8 mouse cellular contexts compared by ENCODE assay signal in the genomic region with DNA sequence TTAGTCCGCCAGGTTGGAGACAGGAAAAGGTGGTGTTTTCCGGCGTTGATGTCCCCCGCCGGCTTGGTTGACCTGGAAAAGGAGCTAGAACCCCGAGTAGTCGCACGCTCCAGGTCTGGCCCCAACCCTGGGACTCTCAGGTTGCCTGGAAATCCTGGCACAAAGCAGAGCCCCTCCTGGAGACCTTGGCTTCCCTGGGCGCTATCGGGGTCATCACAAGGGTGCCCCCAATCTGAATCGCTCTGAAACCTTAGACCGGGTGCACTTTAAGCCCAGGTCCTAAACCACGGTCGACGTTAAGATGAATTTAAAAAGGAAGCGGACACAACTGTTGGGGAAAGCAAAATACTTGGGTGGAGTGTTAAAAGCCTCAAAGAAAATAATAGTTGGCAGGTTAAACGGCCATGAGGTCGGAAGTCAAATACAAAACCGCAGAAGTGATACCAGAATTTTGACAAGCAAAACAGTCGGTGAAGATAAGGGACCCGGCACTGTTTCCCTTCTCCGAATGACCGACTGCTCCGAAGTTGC. TPM values are rescaled to one million over a fixed set of nuclear protein-coding genes. Genes with fewer than 3 reads are reported as not detected.
DNase-seq lines count a peak whose midpoint lies in the region; ATAC-seq and TF ChIP-seq lines count a peak whose summit lies in the region.

No protein-coding gene starts in this region.

- peak; percentile 11 for ATAC-seq in lung, postnatal 0 days
- peak; percentile 24 for ATAC-seq in liver, embryonic 11.5 days (replicated peaks; ENCODE audit: low FRiP score)
- peak; percentile 50; the same call in 1 of the 2 replicates for ATAC-seq in neural tube, embryonic 15.5 days (ENCODE audit: low FRiP score)

- WGBS in lung, postnatal 0 days: 5% methylated on average over 24 of the region's 24 CpGs
- WGBS in hindbrain, embryonic 10.5 days: 10% methylated on average over 24 of the region's 24 CpGs
- 1% methylated on average over 24 of the region's 24 CpGs for WGBS in liver, embryonic 11.5 days
- WGBS in neural tube, embryonic 15.5 days: 12% methylated on average over 24 of the region's 24 CpGs

- no peaks in the 10 kb centered on the region for H3K9me3 ChIP-seq in lung, postnatal 0 days (ENCODE audit: low read length)
- no peaks in the 10 kb centered on the region for H3K9me3 ChIP-seq in hindbrain, embryonic 10.5 days
- no peaks in the 10 kb centered on the region for H3K9me3 ChIP-seq in liver, embryonic 11.5 days (ENCODE audit: control insufficient read depth, low read length)
- no peaks in the 10 kb centered on the region for H3K9me3 ChIP-seq in neural tube, embryonic 15.5 days (replicated peaks)

- 0 out of 2 replicates have a peak overlapping the region, but pooled peaks have one; percentile 65 for H3K9ac ChIP-seq in lung, postnatal 0 days (replicated peaks; ENCODE audit: low read depth)
- peak overlapping the region; percentile 90 for H3K9ac ChIP-seq in liver, embryonic 11.5 days (ENCODE audit: low read depth, low read length)
- H3K9ac ChIP-seq in neural tube, embryonic 15.5 days (replicated peaks): peak overlapping the region; percentile 93

- H3K4me1 ChIP-seq in lung, postnatal 0 days (ENCODE audit: insufficient read depth, low read depth, low read length): no peaks in the 10 kb centered on the region
- peaks cover 34% of the 10 kb centered on the region for H3K4me1 ChIP-seq in hindbrain, embryonic 10.5 days (replicated peaks)
- H3K4me1 ChIP-seq in liver, embryonic 11.5 days (replicated peaks; ENCODE audit: control insufficient read depth, insufficient read depth, low read length): peaks cover 23% of the 10 kb centered on the region
- H3K4me1 ChIP-seq in neural tube, embryonic 15.5 days: peaks cover 32% of the 10 kb centered on the region

- H3K27ac ChIP-seq in lung, postnatal 0 days (ENCODE audit: low read length): peak overlapping the region; percentile 90
- H3K27ac ChIP-seq in hindbrain, embryonic 10.5 days: peak overlapping the region; percentile 91
- H3K27ac ChIP-seq in liver, embryonic 11.5 days (ENCODE audit: low read depth, low read length): peak overlapping the region; percentile 78; the same call in 1 of the 2 replicates
- peak overlapping the region; percentile 89 for H3K27ac ChIP-seq in neural tube, embryonic 15.5 days (replicated peaks)

- TF ChIP-seq EP300 in lung, postnatal 0 days (IDR thresholded peaks at IDR 0.05): no peak

- no peaks in the 10 kb centered on the region for H3K27me3 ChIP-seq in lung, postnatal 0 days (replicated peaks; ENCODE audit: insufficient read depth, low read length)
- H3K27me3 ChIP-seq in hindbrain, embryonic 10.5 days (ENCODE audit: insufficient read depth, poor library complexity, severe bottlenecking): peaks cover 54% of the 10 kb centered on the region
- peaks cover 17% of the 10 kb centered on the region for H3K27me3 ChIP-seq in liver, embryonic 11.5 days (replicated peaks; ENCODE audit: control insufficient read depth, insufficient read depth, low read length)
- H3K27me3 ChIP-seq in neural tube, embryonic 15.5 days (replicated peaks): peaks cover 3% of the 10 kb centered on the region; the same call in 1 of the 2 replicates

- no peaks in the 10 kb centered on the region for H3K36me3 ChIP-seq in lung, postnatal 0 days (ENCODE audit: insufficient read depth, low read length)
- no peaks in the 10 kb centered on the region for H3K36me3 ChIP-seq in hindbrain, embryonic 10.5 days
- H3K36me3 ChIP-seq in liver, embryonic 11.5 days (ENCODE audit: control insufficient read depth, insufficient read depth, low read length): no peaks in the 10 kb centered on the region
- no peaks in the 10 kb centered on the region for H3K36me3 ChIP-seq in neural tube, embryonic 15.5 days

- H3K4me2 ChIP-seq in lung, postnatal 0 days (replicated peaks; ENCODE audit: low read depth, low read length): peak overlapping the region; percentile 100
- H3K4me2 ChIP-seq in liver, embryonic 11.5 days: peak overlapping the region; percentile 99
- peak overlapping the region; percentile 91 for H3K4me2 ChIP-seq in neural tube, embryonic 15.5 days

- no peak for DNase-seq in lung, postnatal 0 days (ENCODE audit: low spot score)
- DNase-seq in lung, adult 18-20 months: no peak
- DNase-seq in embryo, embryonic 10.5 days (ENCODE audit: low spot score): peak; percentile 53
- DNase-seq in hindbrain, embryonic 10.5 days (ENCODE audit: low spot score): no peak
- DNase-seq in liver, embryonic 11.5 days (ENCODE audit: low spot score): peak; percentile 69
- DNase-seq in layer of hippocampus, postnatal 36 days: no peak
- DNase-seq in cerebellum, adult 11-12 months: no peak

- no peak for TF ChIP-seq CTCF in lung, postnatal 0 days (IDR thresholded peaks at IDR 0.05)

- H3K4me3 ChIP-seq in lung, postnatal 0 days (ENCODE audit: low read depth, low read length): peak overlapping the region; percentile 67
- H3K4me3 ChIP-seq in hindbrain, embryonic 10.5 days: peak overlapping the region; percentile 71
- peak overlapping the region; percentile 84 for H3K4me3 ChIP-seq in liver, embryonic 11.5 days (ENCODE audit: low read depth, low read length)
- peak overlapping the region; percentile 65 for H3K4me3 ChIP-seq in neural tube, embryonic 15.5 days (replicated peaks)

RNA-seq across cellular contexts. Expression of a gene that starts 1.2 kb away (rescaled TPM):
- 71.2 and 81.3 TPM in 2 replicates for polyA plus RNA-seq in lung, postnatal 0 days (2015; fragmentation: Nextera tagmentation; extraction: Ambion mirVana)
- polyA plus RNA-seq in hindbrain, embryonic 10.5 days (2016; fragmentation: Nextera tagmentation; extraction: Ambion mirVana): 13.9 and 21.9 TPM in 2 replicates
- polyA plus RNA-seq in liver, embryonic 11.5 days (2014; fragmentation: Nextera tagmentation; extraction: Ambion mirVana): 46.8 and 50.6 TPM in 2 replicates
- polyA plus RNA-seq in neural tube, embryonic 15.5 days (2015; fragmentation: Nextera tagmentation; extraction: Ambion mirVana): 49.1 and 55.9 TPM in 2 replicates
- total RNA-seq in layer of hippocampus, postnatal 36 days (2021): 1 to 10 TPM; 3.4 to 5.1 TPM

Comparison
In these comparisons a context has a peak if more than half of its experiments do, and no peak if none do; other contexts are left out.
1. DNase-seq: peak in embryo, embryonic 10.5 days (single experiment) and liver, embryonic 11.5 days (single experiment); none in lung, postnatal 0 days (single experiment), lung, adult 18-20 months (0 of 2), hindbrain, embryonic 10.5 days (single experiment), layer of hippocampus, postnatal 36 days (0 of 2) and cerebellum, adult 11-12 months (single experiment).
2. Peak in every context shown above with its lines, with median percentiles within 50 percentile points of each other: ATAC-seq, H3K27ac ChIP-seq, H3K4me2 ChIP-seq, H3K4me3 ChIP-seq and H3K9ac ChIP-seq.